Mouse (Mus musculus) adipose tissue, adult 10 weeks (tissue): ENCODE results near the gene Ipo7. TPM values are rescaled to one million over a fixed set of nuclear protein-coding genes. Genes with fewer than 3 reads are reported as not detected.

Source experiments
- polyA plus RNA-seq: library from polyadenylated mRNA; stranded (reverse); fragments of 350-450 nt; fragmentation: Illumina TruSeq; extraction: RNeasy Lipid Tissue Mini Kit (QIAGEN cat#74804); gene quantifications from one replicate; pipeline ENCODE4 v1.2.3, GENCODE M21; 2014; ENCODE audit warnings: low read depth, low replicate concordance

The Ipo7 gene
- 45.8 TPM for polyA plus RNA-seq

DNA sequence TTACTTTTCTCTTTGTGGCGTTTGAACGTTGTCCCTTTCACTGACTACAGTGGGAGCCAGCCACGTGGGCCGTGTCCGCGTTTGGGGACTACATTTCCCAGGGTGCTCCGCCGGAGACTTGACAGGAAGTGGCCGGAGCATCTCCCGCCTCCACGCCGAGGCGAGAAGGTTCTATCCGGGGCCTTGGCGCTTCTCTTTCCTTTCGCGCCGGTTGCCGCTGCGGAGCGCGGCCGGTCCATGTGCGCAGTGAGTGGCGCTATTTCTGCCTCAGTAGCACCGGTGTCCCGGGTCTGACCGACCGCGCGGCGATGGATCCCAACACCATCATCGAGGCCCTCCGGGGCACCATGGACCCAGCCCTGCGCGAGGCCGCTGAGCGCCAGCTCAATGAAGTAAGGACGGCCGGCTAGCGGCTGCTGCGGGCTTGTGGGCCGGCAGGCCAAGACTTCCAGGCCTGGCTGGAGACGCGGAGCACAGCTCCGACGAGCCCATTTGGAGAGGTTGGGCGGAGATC lies at the start of gene Ipo7:
Ipo7 (plus strand) TSS at position 158 of the 514 bp plus-strand sequence.

DNA sequence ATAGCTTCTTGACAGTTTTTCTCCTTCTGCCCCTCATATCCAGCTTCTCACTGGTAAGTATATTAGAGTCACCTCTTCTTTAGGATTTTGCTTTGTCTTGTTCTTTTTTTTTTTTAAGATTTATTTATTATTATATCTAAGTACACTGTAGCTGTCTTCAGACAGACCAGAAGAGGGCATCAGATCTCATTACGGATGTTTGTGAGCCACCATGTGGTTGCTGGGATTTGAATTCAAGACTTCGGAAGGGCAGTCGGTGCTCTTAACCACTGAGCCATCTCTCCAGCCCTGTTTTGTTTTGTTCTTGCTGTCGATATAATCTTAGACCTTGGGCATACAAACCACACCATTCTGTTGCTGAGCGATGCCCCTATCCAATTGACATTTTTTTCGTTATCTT lies 31.3 kb upstream of the Ipo7 start, which contains the start of gene Tmem41b:
Tmem41b (minus strand) TSS at position 155 of the 400 bp plus-strand sequence.

GRCm38 (mm10) chr7:110061199-110061751 lies 43.2 kb downstream of the Ipo7 start, which contains the start of gene Zfp143:
Zfp143 (plus strand) TSS chr7:110061217.

Other genes starting within 250 kb of the Ipo7 start
- 0.31 TPM for gene Nrip3, start 236.2 kb upstream of the Ipo7 start, polyA plus RNA-seq
- gene Scube2, start 152.6 kb upstream of the Ipo7 start, polyA plus RNA-seq: 0.55 TPM
- gene Dennd5a, start 57.8 kb upstream of the Ipo7 start, polyA plus RNA-seq: 54.5 TPM
- 44.7 TPM for gene Tmem41b, start 31.3 kb upstream of the Ipo7 start, polyA plus RNA-seq
- 7.7 TPM for gene Zfp143, start 42.9 kb downstream of the Ipo7 start, polyA plus RNA-seq
- 13.0 TPM for gene Wee1, start 103.8 kb downstream of the Ipo7 start, polyA plus RNA-seq
- gene Swap70, start 203.4 kb downstream of the Ipo7 start, polyA plus RNA-seq: 16.0 TPM